Mouse (Mus musculus): ENCODE results near the gene Mapk8. TPM values are rescaled to one million over a fixed set of nuclear protein-coding genes. Genes with fewer than 3 reads are reported as not detected.

Gene Mapk8
- total and polyA plus RNA-seq, 3 experiments = 27.5 to 47.5 TPM; not detected in 1

DNA sequence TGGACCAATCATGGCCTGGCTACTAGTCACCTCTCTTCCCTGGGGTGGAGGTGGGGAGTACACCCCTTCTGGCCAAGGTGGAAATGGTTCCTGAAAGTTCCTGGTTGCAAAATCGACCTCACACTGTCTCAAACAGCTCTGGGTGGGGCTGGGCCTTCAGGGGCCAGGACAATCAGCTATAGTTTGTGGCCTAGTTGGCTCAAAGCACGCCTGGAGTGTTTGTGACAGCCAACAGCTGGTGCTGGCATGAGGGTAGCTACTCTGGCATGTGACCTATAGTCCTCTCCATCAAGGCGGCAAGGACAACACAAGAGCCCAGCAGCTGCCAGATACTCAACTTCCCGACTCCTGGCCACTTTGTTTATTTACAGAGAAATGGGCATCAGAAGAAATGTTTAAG, 99.2 kb downstream of the Mapk8 start:
- Histone ChIP-seq H3K9me3 (replicated peaks; ENCODE audit: insufficient read depth, low read length) (no peaks in the 10 kb centered on the region), H3K4me3 (ENCODE audit: control insufficient read depth in 1 of 2, insufficient read depth in 1 of 2, low read depth in 2 of 2, low read length in 2 of 2) (no peak overlapping the region), H3K9ac (ENCODE audit: control insufficient read depth, low read depth, low read length, poor library complexity, severe bottlenecking) (no peak overlapping the region), H3K27me3 (ENCODE audit: control insufficient read depth in 1 of 2, insufficient read depth in 2 of 2, low read length in 2 of 2) (no peaks in the 10 kb centered on the region; a peak in 2 of 4 replicates), H3K36me3 (ENCODE audit: control insufficient read depth in 1 of 2, insufficient read depth in 2 of 2, low read length in 2 of 2) (no peaks in the 10 kb centered on the region), H3K27ac (ENCODE audit: control insufficient read depth, low read depth, low read length) (no peak overlapping the region), H3K79me2 (ENCODE audit: control insufficient read depth, insufficient read depth, low read length, poor library complexity) (no peaks in the 10 kb centered on the region), H3K4me1 (ENCODE audit: control insufficient read depth in 1 of 2, insufficient read depth in 2 of 2, low read length in 2 of 2) (peaks cover 0 to 3% of the 10 kb centered on the region in 2 experiments; a peak in 2 of 4 replicates)
- TF ChIP-seq RCOR1 (IDR thresholded peaks at IDR 0.05; ENCODE audit: low read depth, low read length) (no peak), NELFE (IDR thresholded peaks at IDR 0.05; ENCODE audit: low read depth, low read length) (no peak), HCFC1 (IDR thresholded peaks at IDR 0.05; ENCODE audit: low read depth, low read length) (no peak), MXI1 (IDR thresholded peaks at IDR 0.05; ENCODE audit: low read depth, low read length) (no peak), ZMIZ1 (IDR thresholded peaks at IDR 0.05; ENCODE audit: low read depth, low read length) (no peak), RAD21 (IDR thresholded peaks at IDR 0.05; ENCODE audit: low read depth, low read length) (no peak), MYC (IDR thresholded peaks at IDR 0.05; ENCODE audit: low read depth, low read length) (no peak), ELF1 (IDR thresholded peaks at IDR 0.05; ENCODE audit: low read depth, low read length) (no peak), POLR2A (IDR thresholded peaks at IDR 0.05; ENCODE audit: control insufficient read depth in 1 of 2, insufficient read depth in 1 of 2, low read depth in 1 of 2, low read length in 2 of 2, poor library complexity in 1 of 2) (no peak), MYB (IDR thresholded peaks at IDR 0.05; ENCODE audit: low read depth, low read length) (no peak), CTCF (IDR thresholded peaks at IDR 0.05 in 2 of 3, conservative IDR thresholded peaks at IDR 0.05 in 1 of 3; ENCODE audit: control insufficient read depth in 1 of 3, insufficient read depth in 1 of 3, low read depth in 2 of 3, low read length in 3 of 3, poor library complexity in 1 of 3, severe bottlenecking in 1 of 3) (no peak), TCF12 (IDR thresholded peaks at IDR 0.05; ENCODE audit: low read depth, low read length) (no peak)
- DNase-seq (ENCODE audit: low read depth, low spot score) = no peak

DNA sequence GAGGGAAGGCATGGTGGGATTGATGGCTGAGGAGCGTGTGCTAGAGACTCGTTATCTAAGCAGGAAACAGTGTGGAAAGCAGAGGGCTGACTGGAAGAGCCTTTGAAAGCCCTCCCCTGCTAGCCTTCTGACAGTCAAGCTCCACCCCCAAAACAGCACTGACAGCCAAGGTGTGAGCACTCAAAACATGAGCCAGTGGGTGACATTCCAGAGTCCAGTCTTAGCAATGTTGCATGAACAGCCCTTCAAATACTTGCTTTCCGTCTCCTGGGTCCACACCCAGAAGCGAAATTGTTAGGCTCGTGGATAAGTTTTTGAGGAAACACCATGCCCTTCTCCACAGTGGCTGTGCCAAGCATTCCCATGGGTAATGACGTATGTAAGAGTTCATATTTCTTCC, 100.4 kb downstream of the Mapk8 start:
- Histone ChIP-seq H3K4me3 (ENCODE audit: control insufficient read depth in 1 of 2, insufficient read depth in 1 of 2, low read depth in 2 of 2, low read length in 2 of 2) (no peak overlapping the region), H3K4me1 (ENCODE audit: control insufficient read depth in 1 of 2, insufficient read depth in 2 of 2, low read length in 2 of 2) (peaks cover 0 to 3% of the 10 kb centered on the region in 2 experiments; a peak in 2 of 4 replicates), H3K79me2 (ENCODE audit: control insufficient read depth, insufficient read depth, low read length, poor library complexity) (no peaks in the 10 kb centered on the region), H3K27me3 (ENCODE audit: control insufficient read depth in 1 of 2, insufficient read depth in 2 of 2, low read length in 2 of 2) (no peaks in the 10 kb centered on the region; a peak in 2 of 4 replicates), H3K9me3 (replicated peaks; ENCODE audit: insufficient read depth, low read length) (no peaks in the 10 kb centered on the region), H3K9ac (ENCODE audit: control insufficient read depth, low read depth, low read length, poor library complexity, severe bottlenecking) (no peak overlapping the region), H3K36me3 (ENCODE audit: control insufficient read depth in 1 of 2, insufficient read depth in 2 of 2, low read length in 2 of 2) (no peaks in the 10 kb centered on the region), H3K27ac (ENCODE audit: control insufficient read depth, low read depth, low read length) (no peak overlapping the region)
- no peak for DNase-seq (ENCODE audit: low read depth, low spot score)
- TF ChIP-seq CHD2 (IDR thresholded peaks at IDR 0.05; ENCODE audit: low read length) = no peak
- TF ChIP-seq ZNF384 (IDR thresholded peaks at IDR 0.05; ENCODE audit: low read depth, low read length) = no peak
- no peak for TF ChIP-seq HCFC1 (IDR thresholded peaks at IDR 0.05; ENCODE audit: low read depth, low read length)
- TF ChIP-seq RAD21 (IDR thresholded peaks at IDR 0.05; ENCODE audit: low read depth, low read length) = no peak
- TF ChIP-seq MAX (IDR thresholded peaks at IDR 0.05; ENCODE audit: low read length) = no peak
- no peak for TF ChIP-seq MYB (IDR thresholded peaks at IDR 0.05; ENCODE audit: low read depth, low read length)
- no peak for TF ChIP-seq ZMIZ1 (IDR thresholded peaks at IDR 0.05; ENCODE audit: low read depth, low read length)
- no peak for TF ChIP-seq GATA1 (IDR thresholded peaks at IDR 0.05; ENCODE audit: low read depth, low read length)
- TF ChIP-seq NELFE (IDR thresholded peaks at IDR 0.05; ENCODE audit: low read depth, low read length) = no peak
- no peak for TF ChIP-seq POLR2AphosphoS5 (IDR thresholded peaks at IDR 0.05; ENCODE audit: borderline replicate concordance, low read depth, low read length)
- TF ChIP-seq E2F4 (IDR thresholded peaks at IDR 0.05; ENCODE audit: borderline replicate concordance, low read depth, low read length) = no peak
- TF ChIP-seq CHD1 (IDR thresholded peaks at IDR 0.05; ENCODE audit: low read depth, low read length) = no peak
- TF ChIP-seq MAZ (IDR thresholded peaks at IDR 0.05; ENCODE audit: low read depth, low read length) = no peak
- no peak for TF ChIP-seq MYC (IDR thresholded peaks at IDR 0.05; ENCODE audit: low read depth, low read length)
- no peak for TF ChIP-seq ELF1 (IDR thresholded peaks at IDR 0.05; ENCODE audit: low read depth, low read length)
